Mouse (Mus musculus) stomach, embryonic 16.5 days (tissue): ENCODE data around the gene Spata5. TPM values are rescaled to one million over a fixed set of nuclear protein-coding genes. Genes with fewer than 3 reads are reported as not detected.

Source experiments
- ATAC-seq: fragments of 200-750 bp; cut with Nextera tagmentation; 2 replicates; pipeline ENCODE4 v1.8.0; 2017; ENCODE audit warnings: moderate number of reproducible peaks, moderate TSS enrichment; ENCODE audit not compliant: insufficient read depth, low FRiP score
- H3K27ac ChIP-seq: fragments of 300-500 bp; sonication (generic); 2 replicates; pipeline ENCODE4 v1.5.1; 2014; ENCODE audit warnings: low read length
- H3K27me3 ChIP-seq: fragments of 300-500 bp; sonication (generic); 2 replicates; pipeline ENCODE4 v1.6.1; 2014; ENCODE audit warnings: low read length, control low read depth, mixed read lengths; ENCODE audit not compliant: control insufficient read depth, insufficient read depth
- H3K36me3 ChIP-seq: fragments of 300-500 bp; sonication (generic); 2 replicates; pipeline ENCODE4 v1.6.1; 2014; ENCODE audit warnings: low read length; ENCODE audit not compliant: control insufficient read depth, insufficient read depth
- H3K4me1 ChIP-seq: fragments of 300-500 bp; sonication (generic); 2 replicates; pipeline ENCODE4 v1.6.1; 2014; ENCODE audit warnings: low read length, control low read depth, mixed read lengths; ENCODE audit not compliant: control insufficient read depth, insufficient read depth
- H3K4me2 ChIP-seq: fragments of 300-500 bp; sonication (generic); 2 replicates; pipeline ENCODE4 v1.6.1; 2014; ENCODE audit warnings: low read depth, low read length, mixed read lengths
- H3K4me3 ChIP-seq: fragments of 300-500 bp; sonication (generic); replicated peaks from 2 replicates; pipeline ENCODE4 v1.5.1; 2014; ENCODE audit warnings: mild to moderate bottlenecking, low read length
- H3K9ac ChIP-seq: fragments of 300-500 bp; sonication (generic); 2 replicates; pipeline ENCODE4 v1.6.1; 2014; ENCODE audit warnings: low read length
- H3K9me3 ChIP-seq: fragments of 300-500 bp; sonication (generic); replicated peaks from 2 replicates; pipeline ENCODE4 v1.6.1; 2016; ENCODE audit warnings: low read length, control low read depth; ENCODE audit not compliant: control insufficient read depth
- WGBS: fragments of 180-500 bp; shearing (Covaris S2); extraction: QIAGEN DNeasy Blood & Tissue Kit; methylation state at CpG from one replicate; pipeline ENCODE4 v1.1.7; 2014; 5-methylcytosine and 5-hydroxymethylcytosine counted together
- polyA plus RNA-seq: library from polyadenylated mRNA; unstranded; fragments of >200 nt; fragmentation: Nextera tagmentation; extraction: Ambion mirVana; gene quantifications from 2 replicates; pipeline ENCODE4 v1.2.1, GENCODE M21; 2015

Spata5 gene
- polyA plus RNA-seq, 1 experiment from 2014 or later = 28.0 TPM

DNA sequence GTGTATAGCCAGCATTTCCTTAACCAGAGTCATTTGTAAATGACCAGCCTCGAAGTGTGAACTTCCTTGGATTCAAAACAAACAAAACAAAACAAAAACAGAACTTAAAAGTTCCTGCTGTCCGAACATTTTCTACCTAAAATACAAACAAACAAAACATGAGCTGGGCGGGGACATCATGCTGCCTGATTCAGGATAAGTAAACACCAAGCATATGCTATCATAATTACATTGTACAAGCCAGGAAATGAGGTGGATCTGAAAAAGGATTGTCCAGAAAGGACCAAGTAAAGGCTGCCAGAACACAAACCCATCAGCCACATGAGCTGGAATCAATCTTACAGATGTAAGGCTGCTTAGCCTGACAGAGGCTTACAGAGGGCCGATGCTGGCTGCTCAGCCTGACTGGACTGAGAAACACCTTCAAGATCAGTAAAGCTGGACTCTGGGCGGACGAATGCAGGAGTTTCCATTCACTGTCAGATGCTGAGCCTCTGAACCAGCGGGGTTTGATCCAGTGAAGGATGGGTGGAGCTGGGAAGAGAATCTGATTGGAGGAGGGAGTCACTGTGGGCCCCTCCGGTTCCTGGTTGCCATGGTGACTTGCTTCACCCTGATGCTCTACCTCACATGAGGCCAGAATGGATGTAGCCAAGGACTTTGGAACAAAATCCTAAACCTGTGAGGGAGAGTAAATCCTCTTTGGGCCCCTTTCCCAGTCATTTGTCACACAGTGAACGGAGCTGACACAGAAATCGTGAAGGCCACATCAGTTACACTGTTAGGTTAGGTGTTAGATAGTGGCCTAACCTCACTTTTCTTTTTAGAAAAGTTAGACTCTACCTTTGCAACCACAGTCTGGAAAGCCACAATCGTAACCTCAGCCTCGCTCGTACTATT, 185.5 kb downstream of the Spata5 start:
- Histone ChIP-seq H3K9me3 (no peaks in the 10 kb centered on the region; the same call in 1 of the 2 replicates), H3K36me3 (no peaks in the 10 kb centered on the region), H3K27ac (no peak overlapping the region), H3K4me1 (0 out of 2 replicates have a peak, but pooled peaks cover 7% of the 10 kb centered on the region), H3K4me2 (no peak overlapping the region), H3K4me3 (no peak overlapping the region), H3K9ac (no peak overlapping the region), H3K27me3 (no peaks in the 10 kb centered on the region)
- peak; percentile 63 for ATAC-seq
- 53% methylated on average over 13 of the region's 13 CpGs for WGBS

- Histone ChIP-seq H3K4me1 (0 out of 2 replicates have a peak, but pooled peaks cover 7% of the 10 kb centered on the region), H3K27ac (no peak overlapping the region), H3K4me3 (no peak overlapping the region), H3K36me3 (no peaks in the 10 kb centered on the region), H3K9me3 (no peaks in the 10 kb centered on the region; the same call in 1 of the 2 replicates), H3K27me3 (no peaks in the 10 kb centered on the region), H3K9ac (no peak overlapping the region), H3K4me2 (no peak overlapping the region)
- ATAC-seq = peak; percentile 72
- WGBS = 75% methylated on average over 10 of the region's 10 CpGs
Measured at GRCm38 (mm10) chr3:37605876-37606238, 186.2 kb downstream of the Spata5 start.

DNA sequence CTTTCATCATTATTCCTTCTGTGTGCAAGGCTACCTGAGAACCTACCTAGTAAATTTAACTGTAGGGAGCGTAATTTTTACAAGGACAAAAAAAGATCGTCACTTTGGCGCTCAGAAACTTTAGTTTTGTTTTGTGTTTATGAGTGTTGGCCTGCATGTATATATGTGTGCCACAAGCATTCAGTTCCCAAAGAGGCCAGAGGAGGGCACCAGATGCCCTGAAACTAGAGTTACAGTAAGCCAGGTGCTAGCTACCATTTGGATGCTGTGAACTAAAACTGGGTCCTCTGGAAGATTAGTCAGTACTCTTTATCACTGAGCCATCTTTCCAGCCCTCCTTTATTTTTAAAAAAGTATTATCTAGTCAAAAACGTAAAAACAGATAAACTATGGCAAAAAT, 189.2 kb downstream of the Spata5 start:
- Histone ChIP-seq H3K9ac (no peak overlapping the region), H3K4me3 (no peak overlapping the region), H3K36me3 (no peaks in the 10 kb centered on the region), H3K4me2 (no peak overlapping the region), H3K9me3 (no peaks in the 10 kb centered on the region; the same call in 1 of the 2 replicates), H3K27me3 (no peaks in the 10 kb centered on the region), H3K4me1 (0 out of 2 replicates have a peak, but pooled peaks cover 7% of the 10 kb centered on the region), H3K27ac (no peak overlapping the region)
- 89% methylated on average over 4 of the region's 4 CpGs for WGBS
- no peak for ATAC-seq

- no peak overlapping the region for H3K9ac ChIP-seq
- no peaks in the 10 kb centered on the region for H3K36me3 ChIP-seq
- no peak overlapping the region for H3K27ac ChIP-seq
- no peak for ATAC-seq
- H3K27me3 ChIP-seq = no peaks in the 10 kb centered on the region
- no peaks in the 10 kb centered on the region for H3K4me1 ChIP-seq
- 92% methylated on average over 2 of the region's 2 CpGs for WGBS
- H3K4me2 ChIP-seq = no peak overlapping the region
- no peak overlapping the region for H3K4me3 ChIP-seq
- H3K9me3 ChIP-seq = no peaks in the 10 kb centered on the region; the same call in 1 of the 2 replicates
Measured at GRCm38 (mm10) chr3:37610670-37611069, 191.0 kb downstream of the Spata5 start.

DNA sequence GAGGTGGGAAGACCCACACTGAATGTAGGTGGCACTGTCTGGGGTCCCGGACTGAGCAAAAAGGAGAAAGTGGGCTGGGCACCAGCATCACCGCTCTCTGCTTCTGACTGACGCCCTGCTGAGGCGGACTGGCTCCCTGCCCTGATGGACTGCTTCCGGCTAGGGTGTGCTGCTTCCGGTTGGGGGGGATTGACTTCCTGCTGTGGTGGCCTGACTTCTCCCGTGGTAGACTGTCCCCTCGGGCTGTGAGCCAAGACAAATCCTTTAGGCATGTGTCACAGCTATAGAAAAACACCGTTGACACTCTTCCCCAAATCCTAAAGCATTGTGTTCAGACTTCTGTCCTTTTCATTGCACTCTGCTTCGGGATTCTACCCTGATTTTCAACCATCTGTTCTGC, 194.0 kb downstream of the Spata5 start:
- ATAC-seq = peak; percentile 62; the same call in 1 of the 2 replicates
- Histone ChIP-seq H3K9ac (no peak overlapping the region), H3K9me3 (no peaks in the 10 kb centered on the region), H3K27ac (no peak overlapping the region), H3K4me3 (no peak overlapping the region), H3K36me3 (no peaks in the 10 kb centered on the region), H3K4me1 (no peaks in the 10 kb centered on the region), H3K4me2 (no peak overlapping the region), H3K27me3 (no peaks in the 10 kb centered on the region)
- WGBS = 62% methylated on average over 10 of the region's 10 CpGs

DNA sequence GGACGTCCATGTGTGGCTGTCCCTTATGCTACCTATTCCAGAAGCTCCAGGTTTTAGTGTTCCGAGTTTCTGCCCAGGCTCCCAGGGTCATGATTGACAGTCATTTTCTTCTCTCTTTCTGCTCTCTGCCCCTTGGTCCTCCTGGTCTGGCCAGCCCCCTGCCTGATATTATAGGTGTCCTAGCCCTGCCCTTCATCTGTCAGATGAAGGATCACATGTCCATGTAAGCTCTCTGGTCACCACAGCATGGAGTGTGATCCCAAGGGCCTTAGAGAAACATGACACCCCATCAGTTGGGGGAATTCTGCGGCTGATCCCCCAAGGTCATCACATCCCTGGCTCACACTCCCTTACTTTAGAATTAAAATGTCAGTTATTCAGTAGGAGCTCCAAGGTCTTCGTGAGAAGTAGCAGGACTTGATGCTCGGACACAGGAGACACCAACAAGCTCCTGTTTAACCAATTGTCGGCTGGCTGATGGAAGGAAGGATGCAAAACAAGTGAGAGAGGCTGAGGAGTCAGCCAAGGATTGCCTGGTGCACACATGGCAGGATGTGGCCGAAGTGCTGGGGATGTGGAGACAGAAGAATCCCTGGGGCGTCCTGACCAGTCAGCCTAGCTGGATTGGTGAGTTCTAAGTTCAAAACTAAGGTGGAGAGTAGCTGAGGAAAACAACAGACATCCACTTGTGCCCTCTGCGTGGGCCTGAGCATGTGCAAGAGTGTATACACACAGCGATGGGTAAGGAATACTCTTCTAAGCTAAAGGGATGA, 195.4 kb downstream of the Spata5 start:
- Histone ChIP-seq H3K27me3 (no peaks in the 10 kb centered on the region), H3K4me2 (no peak overlapping the region), H3K27ac (no peak overlapping the region), H3K36me3 (no peaks in the 10 kb centered on the region), H3K4me1 (no peaks in the 10 kb centered on the region), H3K9ac (no peak overlapping the region), H3K9me3 (no peaks in the 10 kb centered on the region), H3K4me3 (no peak overlapping the region)
- 85% methylated on average over 10 of the region's 10 CpGs for WGBS
- no peak for ATAC-seq

GRCm38 (mm10) chr3:37616586-37617547, 197.2 kb downstream of the Spata5 start:
- H3K27me3 ChIP-seq = no peaks in the 10 kb centered on the region
- no peaks in the 10 kb centered on the region for H3K9me3 ChIP-seq
- H3K9ac ChIP-seq = no peak overlapping the region
- no peak for ATAC-seq
- H3K27ac ChIP-seq = no peak overlapping the region
- no peak overlapping the region for H3K4me2 ChIP-seq
- no peak overlapping the region for H3K4me3 ChIP-seq
- H3K4me1 ChIP-seq = no peaks in the 10 kb centered on the region
- H3K36me3 ChIP-seq = no peaks in the 10 kb centered on the region
- 66% methylated on average over 21 of the region's 21 CpGs for WGBS
